Mouse (Mus musculus) heart, postnatal 0 days (tissue): ENCODE measurements at regions not wholly inside any gene's neighbourhood (a gene's known extent, or its start where the extent isn't known, plus 50 kb on each side); places are given as distances from the start of the nearest gene placed in this dataset.

Source experiments
- CTCF ChIP-seq: IDR thresholded peaks from 2 replicates; pipeline ENCODE4 v1.5.1; 2016; ENCODE audit warnings: antibody characterized with exemption, control low read depth, low read depth
- EP300 ChIP-seq: IDR thresholded peaks from 2 replicates; pipeline ENCODE4 v1.6.1; 2016; ENCODE audit warnings: antibody characterized with exemption, low read depth

- no peak for TF ChIP-seq CTCF
- no peak for TF ChIP-seq EP300
Measured at GRCm38 (mm10) chr15:5475389-5475995, 231.5 kb upstream of the Ptger4 start.
